Mouse (Mus musculus): Measurements from ENCODE around the gene Sept1. TPM values are rescaled to one million over a fixed set of nuclear protein-coding genes. Genes with fewer than 3 reads are reported as not detected.

Sept1 gene
- polyA plus RNA-seq, 1 experiment from 2014 or later, result 38.6 TPM

DNA sequence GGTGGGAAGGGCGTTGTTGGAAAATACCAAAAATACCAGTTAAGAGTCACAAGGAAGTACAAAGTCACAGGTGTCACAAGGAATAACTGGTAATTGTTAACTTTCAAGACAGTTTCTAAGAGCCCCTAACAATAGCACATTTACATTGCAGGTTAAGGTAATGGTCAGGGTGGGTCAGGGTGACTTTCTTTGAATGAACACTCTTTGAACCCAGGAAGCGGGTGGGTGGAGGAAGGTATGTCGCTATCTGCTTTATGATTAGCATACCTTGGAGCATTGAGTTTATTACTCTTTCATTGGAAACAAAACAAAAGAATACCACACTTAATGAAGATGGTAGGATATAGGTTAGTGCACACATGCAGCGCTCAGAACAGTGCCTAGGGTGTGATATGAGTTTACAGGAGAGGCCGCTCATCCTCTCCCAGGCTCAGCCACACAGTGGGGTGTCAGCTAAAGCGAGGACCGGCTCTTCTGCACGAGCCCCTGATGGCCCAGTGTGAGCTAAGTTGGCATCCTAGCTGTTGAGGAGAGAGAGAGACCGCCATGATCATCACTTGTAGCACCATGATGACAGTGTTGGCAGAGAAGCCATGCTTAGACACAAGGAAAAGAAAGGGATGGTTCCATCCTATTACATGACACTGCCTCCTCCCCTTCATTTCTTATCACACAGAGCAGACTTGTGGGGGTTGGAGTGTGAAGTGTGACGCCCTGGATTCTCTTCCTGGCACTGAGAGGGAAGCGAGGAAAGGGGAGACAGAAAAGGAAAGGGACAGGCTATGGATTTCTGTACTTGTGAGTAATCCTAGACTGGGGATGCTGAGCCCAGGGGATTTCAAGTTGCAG lies 7.6 kb downstream of the Sept1 start:
- H3K4me3 ChIP-seq, result no peak overlapping the region
- H3K9ac ChIP-seq (replicated peaks), result no peak overlapping the region

DNA sequence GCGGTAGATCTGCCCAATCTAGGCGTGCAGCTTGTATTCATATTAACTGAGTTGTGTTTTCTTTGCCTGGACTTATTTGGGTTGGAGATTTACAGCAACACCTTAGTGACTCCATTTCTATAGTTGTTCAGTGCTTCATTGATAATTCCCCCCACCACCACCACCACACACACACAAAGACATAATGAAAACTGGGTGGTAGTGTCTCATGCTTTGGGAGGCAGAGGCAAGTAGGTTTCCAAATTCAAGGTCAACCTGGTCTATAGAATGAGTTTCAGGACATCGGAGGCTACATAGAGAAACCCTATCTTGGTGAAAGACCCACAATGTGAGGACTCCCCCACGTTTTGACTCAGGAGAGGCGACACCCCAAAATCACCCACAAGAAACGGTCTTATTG lies 8.3 kb downstream of the Sept1 start:
- Histone ChIP-seq H3K9ac (replicated peaks) (no peak overlapping the region), H3K4me2 (replicated peaks) (no peak overlapping the region), H3K36me3 (peaks cover 23% of the 10 kb centered on the region; the same call in 1 of the 2 replicates), H3K9me3 (no peaks in the 10 kb centered on the region), H3K4me1 (no peaks in the 10 kb centered on the region), H3K27ac (replicated peaks) (no peak overlapping the region), H3K27me3 (no peaks in the 10 kb centered on the region), H3K4me3 (no peak overlapping the region)
- WGBS, result 89% methylated on average over 6 of the region's 6 CpGs
- ATAC-seq (ENCODE audit: low FRiP score, low read depth), result no peak

More for the DNA sequence above, 7.6 kb downstream of the Sept1 start:
- no peak for ATAC-seq (ENCODE audit: low FRiP score, low read depth)
- Histone ChIP-seq H3K36me3 (peaks cover 26% of the 10 kb centered on the region; the same call in 1 of the 2 replicates), H3K9me3 (no peaks in the 10 kb centered on the region), H3K4me2 (replicated peaks) (no peak overlapping the region), H3K4me1 (peaks cover 7% of the 10 kb centered on the region), H3K27me3 (no peaks in the 10 kb centered on the region), H3K27ac (replicated peaks) (no peak overlapping the region)
- 91% methylated on average over 11 of the region's 11 CpGs for WGBS

- H3K27ac ChIP-seq (replicated peaks), result no peak overlapping the region
- no peaks in the 10 kb centered on the region for H3K9me3 ChIP-seq
- ATAC-seq (ENCODE audit: low FRiP score, low read depth), result no peak
- peaks cover 15% of the 10 kb centered on the region; the same call in 1 of the 2 replicates for H3K36me3 ChIP-seq
- no peak overlapping the region for H3K4me3 ChIP-seq
- H3K4me2 ChIP-seq (replicated peaks), result no peak overlapping the region
- whole genome bisulfite sequencing, result 91% methylated on average over 6 of the region's 6 CpGs
- no peaks in the 10 kb centered on the region for H3K4me1 ChIP-seq
- H3K9ac ChIP-seq (replicated peaks), result no peak overlapping the region
- H3K27me3 ChIP-seq, result no peaks in the 10 kb centered on the region
These were observed 9.1 kb downstream of the Sept1 start for GRCm38 (mm10) chr7:127223515-127224478.

- ATAC-seq (ENCODE audit: low FRiP score, low read depth), result no peak
- no peaks in the 10 kb centered on the region for H3K27me3 ChIP-seq
- H3K4me1 ChIP-seq, result no peaks in the 10 kb centered on the region
- 95% methylated on average over 3 of the region's 3 CpGs for WGBS
- H3K4me3 ChIP-seq, result no peak overlapping the region
- H3K4me2 ChIP-seq (replicated peaks), result no peak overlapping the region
- H3K36me3 ChIP-seq, result peaks cover 13% of the 10 kb centered on the region; the same call in 1 of the 2 replicates
- no peak overlapping the region for H3K27ac ChIP-seq (replicated peaks)
- H3K9ac ChIP-seq (replicated peaks), result no peak overlapping the region
- no peaks in the 10 kb centered on the region for H3K9me3 ChIP-seq
These were observed 9.8 kb downstream of the Sept1 start for GRCm38 (mm10) chr7:127223106-127223505.

DNA sequence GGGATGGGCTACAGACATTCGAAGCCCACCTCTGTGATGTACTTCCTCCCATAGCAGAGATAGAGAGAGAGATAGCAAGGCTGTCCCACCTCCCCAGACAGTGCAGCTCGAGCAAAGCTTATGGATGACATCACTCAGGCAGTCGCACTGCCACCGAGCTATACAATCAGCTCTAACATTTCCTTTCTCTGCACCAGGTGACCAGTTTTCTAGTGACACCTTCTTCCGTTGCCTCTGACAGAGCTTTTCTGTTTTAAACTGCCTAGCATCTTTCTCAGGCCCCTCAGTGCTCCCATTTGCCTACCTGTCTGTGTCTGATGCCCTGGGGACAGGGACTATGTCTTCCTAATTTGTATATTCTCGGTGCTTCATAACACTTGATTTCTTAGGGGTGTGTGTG lies 12.5 kb downstream of the Sept1 start:
- Histone ChIP-seq H3K4me1 (no peaks in the 10 kb centered on the region), H3K36me3 (0 out of 2 replicates have a peak, but pooled peaks cover 7% of the 10 kb centered on the region), H3K9ac (replicated peaks) (no peak overlapping the region), H3K9me3 (no peaks in the 10 kb centered on the region), H3K27ac (replicated peaks) (no peak overlapping the region), H3K4me2 (replicated peaks) (no peak overlapping the region), H3K27me3 (0 out of 2 replicates have a peak, but pooled peaks cover under 1% of the 10 kb centered on the region), H3K4me3 (no peak overlapping the region)
- ATAC-seq (ENCODE audit: low FRiP score, low read depth), result no peak
- 90% methylated on average over 6 of the region's 6 CpGs for WGBS

DNA sequence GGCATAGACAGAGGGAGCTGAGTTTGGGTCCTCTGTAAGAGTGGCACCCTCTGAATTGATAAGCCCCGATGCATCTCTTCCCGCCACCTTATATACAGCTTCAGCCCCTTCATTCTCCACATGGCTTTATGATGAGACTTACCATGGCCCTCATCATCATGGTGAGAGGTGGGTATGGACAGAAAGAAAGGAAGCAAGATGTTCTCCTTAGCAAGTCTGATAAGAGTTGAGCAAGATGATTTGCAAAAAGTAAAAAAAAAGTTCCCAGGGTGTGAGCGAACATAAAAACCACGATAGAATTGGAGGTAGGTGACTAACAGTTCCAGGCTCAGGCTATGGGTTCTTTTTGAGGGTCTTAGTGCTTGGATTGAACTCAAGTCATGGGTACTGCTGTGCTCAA lies 14.3 kb downstream of the Sept1 start:
- WGBS, result 93% methylated on average over 4 of the region's 4 CpGs
- Histone ChIP-seq H3K9me3 (no peaks in the 10 kb centered on the region), H3K4me3 (no peak overlapping the region), H3K4me2 (replicated peaks) (no peak overlapping the region), H3K27ac (replicated peaks) (no peak overlapping the region), H3K9ac (replicated peaks) (no peak overlapping the region), H3K27me3 (peaks cover 18% of the 10 kb centered on the region), H3K4me1 (no peaks in the 10 kb centered on the region), H3K36me3 (0 out of 2 replicates have a peak, but pooled peaks cover 5% of the 10 kb centered on the region)
- no peak for ATAC-seq (ENCODE audit: low FRiP score, low read depth)

- H3K36me3 ChIP-seq, result no peaks in the 10 kb centered on the region
- H3K9me3 ChIP-seq, result no peaks in the 10 kb centered on the region
- H3K4me2 ChIP-seq (replicated peaks), result no peak overlapping the region
- no peaks in the 10 kb centered on the region for H3K4me1 ChIP-seq
- 91% methylated on average over 10 of the region's 10 CpGs for whole genome bisulfite sequencing
- no peak for ATAC-seq (ENCODE audit: low FRiP score, low read depth)
- no peak overlapping the region for H3K9ac ChIP-seq (replicated peaks)
- H3K27me3 ChIP-seq, result peaks cover 18% of the 10 kb centered on the region
- no peak overlapping the region for H3K4me3 ChIP-seq
- no peak overlapping the region for H3K27ac ChIP-seq (replicated peaks)
These were observed 14.9 kb downstream of the Sept1 start for GRCm38 (mm10) chr7:127217901-127218642.

DNA sequence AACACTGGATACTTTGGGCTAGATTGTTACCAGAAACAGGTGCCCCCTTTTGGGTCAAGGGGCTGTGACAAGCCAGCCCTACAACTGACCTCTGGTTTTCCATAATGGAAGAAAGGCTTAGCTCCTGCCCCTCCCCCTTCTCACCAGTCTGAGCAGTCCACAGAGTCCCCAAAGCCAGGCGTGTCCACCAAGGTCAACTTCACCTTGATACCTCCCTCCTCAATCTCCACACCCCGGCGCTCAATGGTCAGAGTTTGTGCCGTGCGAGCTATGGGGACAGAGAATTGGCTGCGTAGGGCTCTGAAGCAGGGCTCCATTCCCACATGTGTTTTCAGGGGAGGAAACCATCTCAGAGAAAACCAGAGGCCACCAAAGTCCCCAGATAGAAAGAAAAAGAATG lies 15.5 kb downstream of the Sept1 start:
- no peak overlapping the region for H3K4me3 ChIP-seq
- H3K27me3 ChIP-seq, result peaks cover 18% of the 10 kb centered on the region
- 87% methylated on average over 6 of the region's 6 CpGs for WGBS
- no peaks in the 10 kb centered on the region for H3K9me3 ChIP-seq
- H3K4me2 ChIP-seq (replicated peaks), result no peak overlapping the region
- H3K36me3 ChIP-seq, result no peaks in the 10 kb centered on the region
- no peaks in the 10 kb centered on the region for H3K4me1 ChIP-seq
- H3K9ac ChIP-seq (replicated peaks), result no peak overlapping the region
- ATAC-seq (ENCODE audit: low FRiP score, low read depth), result no peak
- no peak overlapping the region for H3K27ac ChIP-seq (replicated peaks)

DNA sequence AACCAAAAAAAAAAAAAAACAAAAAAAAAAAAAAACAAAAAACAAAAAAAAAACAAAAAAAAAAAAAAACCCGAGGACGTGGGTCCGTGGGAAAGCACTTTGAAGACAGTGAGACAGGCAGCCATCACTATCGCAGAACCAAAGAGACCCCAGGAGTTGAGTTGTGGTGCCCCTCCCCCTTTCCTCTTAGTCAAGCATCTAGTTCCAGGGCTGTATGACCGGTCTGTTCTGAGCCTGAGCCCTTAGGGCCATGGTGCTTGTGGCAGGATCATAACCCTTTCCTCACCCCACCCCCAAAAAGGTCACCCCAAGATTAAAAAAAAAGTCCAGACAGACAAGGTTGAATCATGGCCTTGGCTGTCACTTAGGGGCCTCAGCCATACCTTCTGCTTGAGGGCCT lies 16.6 kb downstream of the Sept1 start:
- no peak overlapping the region for H3K4me3 ChIP-seq
- no peak overlapping the region for H3K27ac ChIP-seq (replicated peaks)
- no peak overlapping the region for H3K9ac ChIP-seq (replicated peaks)
- H3K9me3 ChIP-seq, result no peaks in the 10 kb centered on the region
- 95% methylated on average over 5 of the region's 5 CpGs for WGBS
- peaks cover 18% of the 10 kb centered on the region for H3K27me3 ChIP-seq
- H3K36me3 ChIP-seq, result no peaks in the 10 kb centered on the region
- ATAC-seq (ENCODE audit: low FRiP score, low read depth), result no peak
- H3K4me2 ChIP-seq (replicated peaks), result no peak overlapping the region
- H3K4me1 ChIP-seq, result no peaks in the 10 kb centered on the region

DNA sequence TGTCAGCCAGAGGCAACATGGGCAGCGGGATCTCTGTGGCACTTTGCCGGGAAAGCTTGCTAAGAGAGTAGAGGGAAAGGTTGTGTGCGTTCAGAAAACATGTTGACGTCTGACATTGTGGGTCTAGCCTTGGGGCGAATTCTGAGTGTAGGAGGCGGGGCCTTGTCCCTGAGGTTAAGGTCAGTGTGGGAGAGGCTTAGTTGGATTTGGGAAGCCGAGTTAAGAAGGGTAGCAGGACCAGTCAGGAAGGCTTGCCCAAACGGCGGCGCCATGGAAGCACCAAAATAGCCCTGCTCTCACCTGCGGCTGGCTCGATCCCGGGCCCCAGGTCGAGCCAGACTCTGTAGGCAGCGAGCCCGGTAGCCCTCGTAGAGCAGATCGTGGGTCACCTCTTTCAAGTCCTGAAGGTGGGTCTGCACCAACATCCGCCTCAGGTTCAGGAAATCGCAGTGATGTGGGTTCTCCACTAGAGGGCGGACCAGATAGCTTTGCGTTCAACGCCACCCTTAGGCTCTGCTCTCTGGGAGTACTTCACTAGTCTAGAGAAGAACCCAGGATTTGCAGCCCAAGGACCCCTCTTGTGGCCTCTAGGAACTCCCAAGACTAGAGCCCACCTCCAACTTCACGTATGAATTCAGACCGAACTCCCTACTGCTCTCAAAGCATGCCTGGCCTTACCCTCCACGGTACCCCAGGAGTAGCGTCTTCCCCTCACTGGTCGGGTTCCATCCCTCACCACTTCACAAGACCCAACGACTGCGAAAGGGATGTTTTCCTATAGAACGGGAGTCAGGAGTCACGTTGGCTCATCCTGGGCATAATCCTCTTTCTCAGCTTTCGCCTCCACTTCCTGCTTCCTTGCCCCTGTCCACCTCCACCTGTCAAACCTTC lies 17.7 kb downstream of the Sept1 start:
- Histone ChIP-seq H3K9me3 (no peaks in the 10 kb centered on the region), H3K9ac (replicated peaks) (no peak overlapping the region), H3K27ac (replicated peaks) (no peak overlapping the region), H3K4me3 (peak overlapping the region; percentile 14; the same call in 1 of the 2 replicates), H3K36me3 (no peaks in the 10 kb centered on the region), H3K4me1 (no peaks in the 10 kb centered on the region), H3K27me3 (peaks cover 18% of the 10 kb centered on the region), H3K4me2 (replicated peaks) (peak overlapping the region; percentile 41)
- 25% methylated on average over 33 of the region's 33 CpGs for WGBS
- ATAC-seq (ENCODE audit: low FRiP score, low read depth), result no peak

- Histone ChIP-seq H3K27ac (replicated peaks) (no peak overlapping the region), H3K4me1 (peaks cover 2% of the 10 kb centered on the region), H3K4me2 (replicated peaks) (peak overlapping the region; percentile 41; the same call in 1 of the 2 replicates), H3K36me3 (no peaks in the 10 kb centered on the region), H3K9ac (replicated peaks) (no peak overlapping the region), H3K4me3 (no peak overlapping the region), H3K9me3 (no peaks in the 10 kb centered on the region), H3K27me3 (peaks cover 18% of the 10 kb centered on the region)
- 37% methylated on average over 21 of the region's 21 CpGs for WGBS
- ATAC-seq (ENCODE audit: low FRiP score, low read depth), result no peak
These were observed 18.4 kb downstream of the Sept1 start for GRCm38 (mm10) chr7:127214521-127214920.
